Mouse (Mus musculus) bone marrow, adult 2 months (tissue): ENCODE results near the gene Herc1.

Experiments used
- CTCF ChIP-seq: fragments of 200-500 bp; IDR thresholded peaks from 2 replicates; pipeline ENCODE4 v1.5.1; 2011; ENCODE audit warnings: low read length, control low read depth; ENCODE audit not compliant: control insufficient read depth, insufficient read depth
- POLR2A ChIP-seq: fragments of 200-500 bp; IDR thresholded peaks from 2 replicates; pipeline ENCODE4 v1.6.1; 2011; ENCODE audit warnings: low read depth, mild to moderate bottlenecking, control low read depth, low read length, borderline replicate concordance; ENCODE audit not compliant: control insufficient read depth

DNA sequence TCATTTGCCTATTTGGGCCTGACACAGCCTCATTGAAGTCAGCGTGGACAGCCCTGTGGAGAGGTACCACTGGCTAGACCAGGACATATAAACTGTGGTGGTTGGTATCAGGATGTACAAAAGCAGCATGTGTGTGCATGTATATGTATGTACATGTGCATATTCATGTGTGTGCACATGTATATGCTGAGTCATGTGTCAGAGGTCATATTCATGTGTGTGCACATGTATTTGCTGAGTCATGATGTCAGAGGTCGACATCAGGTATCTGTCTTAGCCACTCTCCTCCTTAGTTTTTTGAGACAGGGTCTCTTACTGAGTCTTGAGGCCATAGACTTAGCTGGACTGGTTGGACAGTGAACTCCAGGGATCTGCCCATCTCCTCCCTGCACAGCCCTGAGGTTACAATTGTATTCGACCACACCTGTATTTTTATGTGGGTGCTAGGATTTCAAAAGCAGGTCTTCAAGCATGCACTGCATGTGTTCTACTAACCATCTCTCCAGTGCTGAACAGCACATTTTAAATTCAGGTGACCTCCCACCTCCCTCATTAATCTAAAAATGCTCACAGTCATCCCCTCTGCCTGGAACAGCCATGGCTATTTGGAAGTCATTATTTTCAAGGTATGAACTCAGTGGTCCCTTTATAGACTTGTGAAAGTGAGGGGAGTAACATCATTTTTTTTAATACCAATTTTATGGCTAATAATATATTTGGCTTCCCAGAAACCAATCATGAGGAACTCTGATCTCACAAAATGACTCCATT lies 45.7 kb upstream of the Herc1 start:
- TF ChIP-seq CTCF (no peak), POLR2A (no peak)
